Mouse (Mus musculus) cerebellum, adult 2 months (tissue): ENCODE data around the gene Msh3.

Source experiments
- CTCF ChIP-seq: fragments of 200-500 bp; IDR thresholded peaks from 2 replicates; pipeline ENCODE4 v1.5.1; 2011; ENCODE audit warnings: low read depth, mild to moderate bottlenecking, control low read depth, low read length, moderate library complexity, borderline replicate concordance; ENCODE audit not compliant: insufficient read depth
- POLR2A ChIP-seq: fragments of 200-500 bp; IDR thresholded peaks from 2 replicates; pipeline ENCODE4 v1.6.1; 2011; ENCODE audit warnings: low read length, control low read depth, borderline replicate concordance; ENCODE audit not compliant: insufficient read depth

GRCm38 (mm10) chr13:92241426-92241825 lies 113.4 kb downstream of the Msh3 start:
- TF ChIP-seq CTCF (no peak), POLR2A (no peak)
